Mouse (Mus musculus) inflammation-experienced regulatory T-cells, adult 6 months (primary cell): ENCODE data around the gene Arhgef19. TPM values are rescaled to one million over a fixed set of nuclear protein-coding genes. Genes with fewer than 3 reads are reported as not detected.

ENCODE experiments used
- ATAC-seq: one replicate; pipeline ENCODE4 v1.8.0; 2017
- polyA plus RNA-seq, 3 experiments: library from polyadenylated mRNA; unstranded; fragments of 100-300 nt; shearing (Covaris generic); gene quantifications; one replicate each; pipeline ENCODE4 v1.2.1; 2017

The Arhgef19 gene
- polyA plus RNA-seq, 3 experiments from 2014 or later: not detected

- ATAC-seq: peak; percentile 66
Observed at GRCm38 (mm10) chr4:141238492-141239387, 559 bp upstream of the Arhgef19 start.

GRCm38 (mm10) chr4:141240617-141241016 lies 1.3 kb downstream of the Arhgef19 start:
- ATAC-seq: no peak

DNA sequence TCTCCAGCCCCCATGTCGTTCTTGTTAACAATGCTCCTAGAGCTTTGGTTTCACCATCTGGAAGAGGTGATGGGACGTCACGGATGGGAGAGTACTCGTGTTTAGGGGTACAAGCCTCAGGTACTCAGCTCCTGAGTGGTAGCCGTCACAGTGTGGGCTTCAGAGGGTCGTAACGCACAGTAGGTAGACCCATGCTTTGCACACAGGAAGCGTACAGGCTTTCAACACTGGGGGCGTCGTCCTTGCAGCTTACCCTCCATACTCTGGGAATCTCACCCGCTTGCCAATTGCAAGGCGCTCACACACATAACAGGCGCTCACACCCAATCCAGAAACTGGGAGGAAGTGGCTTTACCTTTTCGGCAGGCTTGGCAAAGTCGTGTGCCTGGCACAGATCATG lies 2.6 kb downstream of the Arhgef19 start:
- ATAC-seq: no peak

DNA sequence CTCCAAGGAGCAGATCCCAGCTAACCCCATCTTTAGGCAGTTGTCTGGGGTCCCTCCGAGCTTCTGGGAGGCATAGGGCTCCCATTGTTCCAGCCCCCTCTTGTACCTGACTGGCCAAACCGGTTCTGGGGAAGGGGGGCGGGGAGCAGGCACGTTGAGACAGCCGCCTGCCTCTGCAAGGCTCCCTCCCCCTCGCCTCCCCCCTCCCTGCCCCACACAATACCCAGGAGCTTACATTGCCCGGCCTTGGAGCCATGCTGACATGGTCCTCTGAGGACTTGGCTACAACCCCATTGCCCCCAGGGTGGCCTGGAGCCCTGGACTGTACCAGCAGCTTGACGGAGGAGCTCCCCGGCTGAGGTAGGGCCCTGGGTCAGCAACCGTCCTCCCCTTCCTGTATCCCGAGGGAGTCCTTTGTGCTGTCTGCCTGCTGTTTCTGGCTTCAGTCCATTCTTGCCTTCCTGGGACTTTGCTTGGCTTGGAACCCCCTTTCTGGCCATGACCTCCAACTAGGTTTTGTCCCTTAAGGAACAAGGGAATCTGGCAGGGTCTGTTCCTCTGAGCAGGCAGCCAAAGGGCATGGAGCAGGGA lies 3.4 kb downstream of the Arhgef19 start:
- no peak for ATAC-seq

- ATAC-seq: no peak
Observed at GRCm38 (mm10) chr4:141243636-141244035, 4.3 kb downstream of the Arhgef19 start.

DNA sequence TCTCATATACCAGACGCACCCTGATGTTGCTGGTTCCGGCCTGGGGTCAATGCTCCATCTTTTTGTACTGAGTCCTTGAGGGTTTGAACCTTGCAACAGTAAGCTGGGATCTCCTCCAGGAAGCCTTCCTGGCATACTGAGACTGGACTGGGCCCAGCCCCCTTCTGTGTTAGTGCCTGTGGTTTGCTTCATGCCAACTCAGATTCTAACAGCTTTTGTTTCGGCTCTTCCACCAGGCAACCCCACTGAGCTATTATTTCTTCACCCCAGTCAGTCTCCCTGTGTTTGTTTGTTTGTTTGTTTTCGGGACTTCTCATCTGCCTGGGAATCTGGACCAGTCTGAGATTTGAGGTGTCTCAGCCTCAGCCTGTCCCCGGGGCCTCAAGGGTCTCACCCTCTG lies 5.1 kb downstream of the Arhgef19 start:
- no peak for ATAC-seq

- no peak for ATAC-seq
Observed at GRCm38 (mm10) chr4:141244931-141245425, 5.7 kb downstream of the Arhgef19 start.

DNA sequence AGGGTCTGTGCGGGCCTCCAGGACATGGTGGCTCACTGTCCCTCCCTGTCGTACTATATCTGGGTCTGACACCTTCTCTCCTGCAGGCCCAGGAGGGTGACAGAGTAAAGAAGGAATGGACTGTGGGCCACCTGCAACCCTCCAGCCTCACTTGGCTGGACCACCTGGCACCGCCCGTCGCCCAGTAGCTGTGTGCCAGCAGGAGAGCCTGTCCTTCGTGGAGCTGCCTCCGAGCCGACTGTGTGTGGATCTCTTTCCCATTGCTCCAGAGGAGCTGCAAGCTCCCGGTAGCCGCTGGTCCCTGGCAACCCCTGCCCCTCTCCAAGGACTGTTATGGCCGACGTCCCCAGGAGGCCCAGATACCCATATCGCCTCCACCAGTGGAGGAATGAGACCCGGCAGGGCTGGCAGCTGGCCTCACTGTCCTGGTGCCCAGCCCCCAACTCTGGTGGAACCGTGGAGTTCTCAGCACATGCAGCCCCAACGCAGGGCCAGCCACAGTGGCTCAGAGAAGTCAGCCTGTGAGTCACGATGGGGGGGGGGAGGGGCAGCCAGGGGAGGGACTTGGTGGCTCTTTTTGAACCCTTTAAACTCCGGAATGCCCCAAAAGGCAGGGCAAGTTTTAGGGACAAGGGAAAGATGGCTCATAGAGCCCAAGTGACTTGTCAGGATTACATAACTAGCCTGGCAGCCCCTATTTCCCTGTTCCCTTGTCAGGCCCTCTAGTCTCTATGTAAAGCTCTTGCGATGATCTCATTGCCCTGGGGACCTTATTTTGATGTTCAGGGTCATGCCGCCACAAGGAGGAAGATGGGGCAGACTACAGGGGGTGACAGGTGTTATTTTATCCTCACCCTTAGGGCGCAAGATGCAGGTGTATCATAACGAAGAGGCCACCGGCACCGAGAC lies 7.0 kb downstream of the Arhgef19 start:
- ATAC-seq: no peak

- ATAC-seq: no peak
Observed at GRCm38 (mm10) chr4:141246998-141247350, 7.7 kb downstream of the Arhgef19 start.

DNA sequence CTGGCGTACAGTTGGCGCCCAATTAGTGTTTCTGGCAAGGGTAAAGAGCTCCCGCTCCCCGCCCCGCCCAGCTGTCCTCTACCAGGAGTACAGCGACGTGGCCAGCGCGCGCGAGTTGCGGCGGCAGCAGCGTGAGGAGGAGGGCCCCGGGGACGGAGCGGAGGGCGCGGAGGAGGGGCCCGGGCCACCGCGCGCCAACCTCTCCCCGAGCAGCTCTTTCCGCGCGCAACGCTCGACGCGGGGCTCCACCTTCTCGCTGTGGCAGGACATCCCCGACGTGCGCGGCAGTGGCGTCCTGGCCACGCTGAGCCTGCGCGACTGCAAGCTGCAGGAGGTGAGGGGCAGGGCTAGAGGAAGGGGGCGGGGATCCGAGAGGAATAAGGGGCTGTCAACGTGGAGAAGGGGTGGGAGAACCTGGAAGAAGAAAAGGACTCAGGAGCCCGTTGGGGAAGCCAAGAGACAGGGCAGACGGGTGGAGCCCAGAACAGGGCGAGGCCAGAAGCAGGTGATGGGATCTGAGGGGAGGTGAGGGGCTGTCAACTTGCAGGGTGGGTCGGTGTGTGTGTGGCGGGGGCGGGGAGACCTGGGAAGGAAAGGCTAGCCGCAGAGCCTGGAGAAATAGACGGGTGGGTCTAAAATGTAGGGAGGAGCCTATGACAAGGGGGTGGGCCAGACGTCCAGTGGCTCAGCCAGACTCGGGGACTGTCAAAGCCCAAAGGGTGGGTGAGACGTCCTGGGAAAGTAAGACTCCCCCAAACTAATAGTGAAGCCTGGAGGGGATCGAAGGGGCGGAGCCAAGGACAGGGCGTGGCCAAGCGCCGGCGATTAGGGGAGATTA lies 8.7 kb downstream of the Arhgef19 start:
- ATAC-seq: no peak

DNA sequence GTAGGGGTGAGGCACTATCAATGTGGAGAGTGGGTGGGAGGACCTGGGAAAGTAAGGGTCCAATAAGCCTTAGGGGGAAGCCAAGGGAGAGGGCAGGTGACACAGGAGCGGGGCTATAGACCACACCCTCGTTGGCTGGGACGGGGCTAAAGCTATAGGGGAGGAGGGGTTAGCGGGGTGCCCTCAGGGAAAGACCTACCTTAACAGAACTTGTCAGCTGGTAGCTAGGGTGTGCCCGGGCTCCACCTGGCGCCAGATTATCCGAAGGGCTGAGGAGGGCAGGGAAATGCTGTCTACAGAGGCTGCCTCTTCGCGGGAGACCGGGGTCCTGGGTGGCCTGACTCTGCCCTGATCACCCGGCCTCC lies 9.3 kb downstream of the Arhgef19 start:
- no peak for ATAC-seq

DNA sequence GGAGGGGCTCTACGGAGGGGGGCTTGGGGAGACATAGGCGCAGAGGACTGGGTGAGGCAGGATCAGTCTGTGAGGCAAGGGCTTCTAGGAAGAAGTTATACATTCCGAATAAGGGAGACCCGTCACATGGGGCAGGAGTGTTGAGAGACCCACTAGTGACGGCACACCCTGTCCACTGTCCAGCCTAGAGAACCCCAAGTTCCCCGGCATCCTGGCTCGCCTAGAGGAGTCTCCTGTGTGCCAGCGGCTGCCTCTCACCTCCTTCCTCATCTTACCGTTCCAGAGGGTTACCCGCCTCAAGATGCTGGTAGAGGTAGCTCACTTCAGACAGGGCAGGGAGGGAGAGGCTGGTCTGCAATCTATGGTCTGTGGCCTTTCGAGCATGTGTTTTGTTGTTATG lies 10.1 kb downstream of the Arhgef19 start:
- no peak for ATAC-seq

GRCm38 (mm10) chr4:141251071-141251470 lies 11.8 kb downstream of the Arhgef19 start:
- no peak for ATAC-seq

- ATAC-seq: no peak
Observed at GRCm38 (mm10) chr4:141252641-141253040, 13.3 kb downstream of the Arhgef19 start.

DNA sequence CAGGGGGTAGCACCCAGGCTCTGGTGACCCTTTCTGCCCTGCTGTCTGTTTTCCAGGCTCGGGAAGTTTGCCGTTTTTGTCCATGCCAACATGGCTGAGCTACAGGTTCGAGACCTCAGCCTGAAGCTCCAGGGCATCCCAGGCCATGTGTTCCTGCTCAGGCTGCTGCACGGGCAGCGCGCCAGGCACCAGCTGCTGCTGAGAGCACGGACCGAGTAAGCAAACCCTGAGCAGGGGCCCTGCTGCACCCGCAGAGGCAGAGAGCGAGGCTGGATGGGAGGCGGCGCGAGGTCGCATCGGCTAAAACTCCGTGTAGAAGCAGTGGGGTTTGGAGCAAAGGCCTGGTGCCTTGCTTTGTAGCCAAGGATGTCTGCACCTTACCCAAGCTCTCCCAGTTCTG lies 14.9 kb downstream of the Arhgef19 start:
- no peak for ATAC-seq

DNA sequence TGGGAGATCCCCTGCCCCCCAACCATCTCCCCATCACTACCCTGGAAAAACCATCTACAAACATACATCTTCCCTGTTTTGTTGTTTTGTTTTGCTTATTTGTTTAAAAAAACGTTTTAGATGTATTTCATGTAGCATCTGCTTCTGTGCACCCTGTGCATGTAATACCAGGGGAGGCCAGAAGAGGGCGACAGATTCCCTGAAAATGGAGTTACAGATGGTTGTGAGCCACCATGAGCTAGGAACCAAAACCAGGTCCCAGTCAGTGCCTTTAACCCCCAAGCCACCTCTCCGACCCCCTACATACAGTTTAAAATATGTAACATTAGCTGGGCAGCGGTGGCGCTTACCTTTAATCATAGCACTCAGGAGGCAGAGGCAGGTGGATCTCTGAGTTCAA lies 18.1 kb downstream of the Arhgef19 start:
- no peak for ATAC-seq

GRCm38 (mm10) chr4:141259413-141259812 lies 20.1 kb downstream of the Arhgef19 start:
- no peak for ATAC-seq

- ATAC-seq: no peak
Observed at GRCm38 (mm10) chr4:141260007-141260723, 20.9 kb downstream of the Arhgef19 start.

DNA sequence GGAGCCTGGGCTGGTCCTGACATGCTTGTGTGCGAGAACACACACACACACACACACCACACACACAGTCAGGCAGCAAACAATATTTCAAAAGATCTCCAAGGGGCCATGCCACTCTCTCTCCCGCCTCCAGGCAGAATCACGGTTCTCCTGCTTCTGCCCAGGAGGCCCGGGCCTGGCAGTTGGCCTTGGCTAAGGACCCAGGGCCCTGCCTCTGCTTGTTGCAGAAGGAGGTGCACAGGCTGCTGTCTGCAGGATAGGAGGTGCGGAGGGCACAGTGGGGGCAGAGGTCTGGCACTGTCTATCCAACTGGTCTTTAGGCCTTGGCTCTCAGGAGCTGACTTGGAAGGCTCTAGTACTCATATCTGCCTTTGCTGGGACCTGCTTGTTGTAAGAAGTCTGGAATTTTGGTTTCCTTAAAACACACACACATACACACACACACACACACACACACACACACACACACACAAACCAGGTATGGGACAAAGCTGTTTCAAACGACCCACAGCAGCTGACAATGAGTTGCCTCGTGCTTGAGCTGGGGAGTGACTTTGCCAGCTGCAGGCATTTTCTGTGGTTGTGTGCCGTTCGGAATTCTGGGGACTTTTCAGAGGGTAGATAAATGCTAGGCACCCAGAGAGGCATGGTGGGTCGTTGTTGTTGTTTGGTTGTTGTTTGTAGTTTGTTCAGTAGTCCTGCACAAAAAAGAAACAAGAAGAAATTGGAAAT lies 23.8 kb downstream of the Arhgef19 start:
- no peak for ATAC-seq

DNA sequence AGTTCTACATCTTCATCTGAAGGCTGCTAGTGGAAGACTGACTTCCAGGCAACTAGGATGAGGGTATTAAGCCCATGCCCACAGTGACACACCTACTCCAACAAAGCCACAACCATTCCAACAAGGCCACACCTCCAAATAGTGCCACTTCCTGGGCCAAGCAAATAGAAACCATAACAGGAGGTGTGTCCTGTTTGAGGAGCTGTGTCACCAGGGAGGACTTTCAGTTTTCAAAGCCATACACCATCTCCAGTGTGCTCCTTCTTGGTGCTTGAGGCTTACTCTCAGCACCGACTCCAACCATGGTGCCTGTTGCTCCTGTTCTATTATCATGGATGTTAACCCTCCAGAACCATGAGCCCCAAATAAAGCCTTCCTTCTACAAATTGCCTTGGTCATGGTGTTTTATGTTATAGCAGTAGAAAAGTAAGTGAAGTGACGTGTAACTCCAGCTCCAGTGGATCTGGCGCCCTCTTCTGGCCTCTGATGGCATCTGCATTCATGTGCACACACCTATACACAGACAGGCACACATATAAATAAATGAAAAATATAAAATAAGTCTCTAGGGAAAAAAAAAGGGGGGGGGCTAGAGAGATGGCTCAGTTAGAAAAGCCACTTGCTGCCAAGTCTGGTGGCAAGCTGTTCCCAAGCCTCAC lies 26.8 kb downstream of the Arhgef19 start:
- ATAC-seq: no peak
